Mouse (Mus musculus) ZHBTc4 (cell line): Measurements from ENCODE around the gene P2ry13.

Experiments
- DNase-seq: peaks from one replicate; pipeline ENCODE4 v3.0.0-alpha.2; 2011; ENCODE audit warnings: low read depth, low spot score

P2ry13 gene

DNA sequence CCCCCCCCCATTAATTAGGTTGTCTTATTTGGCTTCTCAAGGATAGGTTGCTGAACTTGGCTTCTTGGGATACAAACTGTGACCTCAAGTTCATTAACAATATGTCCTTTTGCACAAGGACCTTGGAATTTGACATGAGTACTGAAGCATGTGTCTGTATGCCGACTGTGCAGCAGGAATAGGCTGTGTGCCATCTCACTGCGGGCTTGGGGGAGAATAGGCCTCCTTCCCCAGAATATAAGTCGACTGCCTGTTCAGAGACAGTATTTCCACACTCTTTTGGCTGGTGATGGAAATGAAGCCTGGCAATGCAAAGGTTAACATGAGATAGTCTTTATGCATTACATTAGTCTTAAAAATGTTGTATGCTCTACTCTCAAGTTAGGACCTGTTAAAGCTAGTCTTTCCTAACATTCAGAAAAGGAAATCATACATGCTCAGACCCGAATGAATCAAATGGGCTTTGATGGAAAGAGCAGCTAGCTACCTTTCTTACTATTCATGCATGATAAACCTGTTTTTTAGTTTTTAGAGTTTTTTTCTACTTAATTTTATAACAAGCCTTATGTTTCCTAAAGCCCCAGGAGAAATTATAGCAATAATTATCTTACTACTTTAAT, 13.2 kb downstream of the P2ry13 start:
- no peak for DNase-seq

GRCm38 (mm10) chr3:59194938-59195337, 15.7 kb downstream of the P2ry13 start, which contains the start of gene Gpr87:
Gpr87 (minus strand) TSS chr3:59195104.
- no peak for DNase-seq

- DNase-seq: no peak
These were observed 16.6 kb downstream of the P2ry13 start for GRCm38 (mm10) chr3:59194099-59194498.

DNA sequence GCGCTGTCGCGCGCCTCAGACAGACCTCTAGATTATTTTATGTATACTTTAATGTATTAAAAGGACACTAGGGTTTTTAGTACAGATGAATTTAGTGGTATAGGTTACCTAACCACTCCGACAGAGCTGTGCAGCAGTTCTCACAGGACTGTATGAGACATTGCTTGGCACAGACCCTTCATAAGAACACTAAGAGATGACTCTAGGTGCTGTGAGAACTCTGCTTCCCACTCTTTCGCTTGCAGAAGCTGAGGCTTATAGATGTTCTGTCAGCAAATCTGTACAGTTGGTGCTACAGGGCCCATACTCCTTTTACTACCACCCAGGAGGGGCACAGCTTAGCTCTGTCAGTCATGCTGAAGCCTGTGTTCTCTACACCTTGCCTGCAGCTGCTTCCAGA, 19.0 kb downstream of the P2ry13 start:
- DNase-seq: no peak

- DNase-seq: no peak
These were observed 23.3 kb downstream of the P2ry13 start for GRCm38 (mm10) chr3:59187336-59187735.

DNA sequence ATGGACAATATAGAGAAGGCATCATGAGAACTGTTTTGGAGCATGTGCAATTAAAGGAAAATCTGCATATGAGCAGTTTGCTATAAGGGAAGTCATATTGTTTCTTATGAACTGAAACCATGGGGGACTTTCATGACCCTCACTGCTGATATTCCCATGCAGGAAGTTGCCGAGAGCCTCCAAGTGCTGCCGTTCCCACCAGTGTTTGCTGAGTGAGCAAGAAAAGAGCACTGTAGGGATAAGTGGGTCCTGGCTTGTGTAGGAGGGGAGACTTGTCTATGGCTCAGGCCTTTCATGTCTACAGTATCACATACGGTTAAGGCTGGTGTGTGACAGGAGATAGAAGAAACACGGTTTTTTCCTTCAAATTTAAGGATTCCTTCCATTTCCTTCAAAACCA, 25.0 kb downstream of the P2ry13 start:
- no peak for DNase-seq

GRCm38 (mm10) chr3:59182129-59182528, 28.6 kb downstream of the P2ry13 start:
- no peak for DNase-seq

DNA sequence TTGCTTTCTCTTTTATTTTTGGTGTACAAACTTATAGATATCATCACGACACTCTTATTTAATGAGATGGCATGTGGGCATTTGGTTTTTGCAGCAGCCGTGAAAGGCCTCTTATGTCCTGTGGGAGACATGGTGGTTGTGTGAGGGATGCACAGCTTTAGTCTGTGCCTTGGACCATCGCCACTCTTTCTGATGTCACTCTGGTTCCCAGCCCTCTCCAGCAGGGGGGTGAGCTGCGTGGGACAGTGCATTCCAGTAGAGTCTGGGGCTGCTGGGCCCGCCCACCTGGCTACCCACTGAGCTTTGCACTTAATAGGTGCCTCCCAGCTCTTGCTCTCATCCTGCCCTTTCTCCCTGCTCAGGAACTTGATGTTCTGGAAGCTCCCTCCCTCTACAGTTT, 29.5 kb downstream of the P2ry13 start:
- DNase-seq: peak; percentile 40

- DNase-seq: no peak
These were observed 33.8 kb downstream of the P2ry13 start for GRCm38 (mm10) chr3:59176871-59177270.

- DNase-seq: peak; percentile 33
These were observed 35.4 kb downstream of the P2ry13 start for GRCm38 (mm10) chr3:59175234-59175633.

GRCm38 (mm10) chr3:59174426-59175154, 36.1 kb downstream of the P2ry13 start:
- no peak for DNase-seq

- DNase-seq: peak; percentile 12
These were observed 40.6 kb downstream of the P2ry13 start for GRCm38 (mm10) chr3:59169921-59170627.

GRCm38 (mm10) chr3:59169215-59169614, 41.5 kb downstream of the P2ry13 start:
- DNase-seq: no peak

- DNase-seq: no peak
These were observed 42.2 kb downstream of the P2ry13 start for GRCm38 (mm10) chr3:59168476-59168875.

DNA sequence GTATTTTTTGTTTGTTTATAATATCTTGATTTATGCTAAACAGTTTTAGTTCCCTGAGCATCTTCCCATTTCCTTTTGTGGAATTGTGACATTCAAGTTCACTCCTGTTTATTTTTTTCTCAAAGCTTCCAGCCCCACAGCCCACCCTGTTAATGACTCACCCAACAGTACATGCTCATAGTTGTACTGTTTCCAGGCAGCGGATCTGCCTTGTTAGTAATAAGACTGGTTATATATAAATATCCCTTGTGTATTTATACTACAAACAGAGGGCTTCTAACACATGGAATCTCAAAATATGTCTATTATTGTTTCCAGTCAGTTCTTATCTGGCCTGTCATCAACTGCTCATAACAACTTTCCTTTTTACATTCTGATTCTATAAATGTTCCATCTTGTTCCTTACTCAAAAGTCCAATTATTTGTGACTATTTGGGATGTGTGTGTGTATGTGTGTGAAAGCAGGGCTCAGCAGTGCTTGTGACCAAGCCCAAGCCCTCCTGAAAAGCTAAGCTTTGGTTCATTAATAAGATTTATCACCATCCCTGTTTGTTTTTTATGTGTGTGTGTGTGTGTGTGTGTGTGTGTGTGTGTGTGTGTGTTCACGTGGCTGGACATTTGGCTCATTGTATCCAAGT, 43.1 kb downstream of the P2ry13 start:
- DNase-seq: no peak

DNA sequence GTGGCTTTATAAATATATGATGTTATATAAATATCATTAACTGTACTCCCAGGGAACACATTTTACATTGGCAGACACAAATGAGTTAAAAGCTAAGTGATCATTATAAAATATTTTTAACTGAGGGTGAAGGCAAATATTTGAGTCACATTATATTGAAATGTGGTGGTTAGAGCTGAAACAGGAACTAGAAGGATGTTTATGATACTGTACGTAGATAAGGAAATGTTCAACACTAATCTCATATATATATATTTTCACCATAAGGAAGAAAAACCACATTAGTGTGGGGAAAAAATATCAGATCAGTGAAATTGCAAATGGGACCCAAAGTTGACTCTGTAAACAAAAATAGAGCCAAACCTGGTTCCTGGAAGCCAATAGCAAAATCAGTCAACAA, 50.2 kb downstream of the P2ry13 start:
- no peak for DNase-seq
